Mouse (Mus musculus): ENCODE measurements around the gene Olfr1341. TPM values are rescaled to one million over a fixed set of nuclear protein-coding genes. Genes with fewer than 3 reads are reported as not detected.

The Olfr1341 gene
- polyA plus RNA-seq (2015; fragmentation: Nextera tagmentation; extraction: Ambion mirVana), result not detected in 2 replicates

- H3K27ac ChIP-seq, result no peak within 1 kb of the TSS
- H3K27me3 ChIP-seq (replicated peaks), result 0 out of 2 replicates have a peak, but pooled peaks cover 2% of the 10 kb centered on the region
- WGBS, result 81% methylated on average over 3 of the region's 3 CpGs
- H3K4me2 ChIP-seq, result no peak within 1 kb of the TSS
- H3K36me3 ChIP-seq (replicated peaks), result no peaks in the 10 kb centered on the region
- H3K9me3 ChIP-seq, result no peaks in the 10 kb centered on the region
- H3K4me1 ChIP-seq, result no peaks in the 10 kb centered on the region
- no peak within 1 kb of the TSS for H3K9ac ChIP-seq
- no peak within 1 kb of the TSS for H3K4me3 ChIP-seq
- ATAC-seq (replicated peaks), result no peak
Measured at GRCm38 (mm10) chr4:118703223-118703622, at the start of gene Olfr1341. Olfr1341 (plus strand) TSS chr4:118703523.

GRCm38 (mm10) chr4:118658652-118659051 is 44.7 kb upstream of the Olfr1341 start, which contains the start of gene Olfr62:
Olfr62 (plus strand) TSS chr4:118658952.
- no peak for ATAC-seq (replicated peaks)
- Histone ChIP-seq H3K27me3 (replicated peaks) (no peaks in the 10 kb centered on the region), H3K36me3 (replicated peaks) (no peaks in the 10 kb centered on the region), H3K4me3 (no peak within 1 kb of the TSS), H3K9ac (no peak within 1 kb of the TSS), H3K9me3 (no peaks in the 10 kb centered on the region), H3K27ac (no peak within 1 kb of the TSS), H3K4me2 (no peak within 1 kb of the TSS), H3K4me1 (no peaks in the 10 kb centered on the region)

- no peak overlapping the region for H3K4me2 ChIP-seq
- ATAC-seq (replicated peaks), result no peak
- no peak overlapping the region for H3K4me3 ChIP-seq
- no peaks in the 10 kb centered on the region for H3K27me3 ChIP-seq (replicated peaks)
- no peaks in the 10 kb centered on the region for H3K36me3 ChIP-seq (replicated peaks)
- H3K9ac ChIP-seq, result no peak overlapping the region
- H3K9me3 ChIP-seq, result no peaks in the 10 kb centered on the region
- WGBS, result 72% methylated on average over 2 of the region's 2 CpGs
- H3K27ac ChIP-seq, result no peak overlapping the region
- H3K4me1 ChIP-seq, result no peaks in the 10 kb centered on the region
Measured at GRCm38 (mm10) chr4:118687086-118687485, 16.2 kb upstream of the Olfr1341 start.

- no peak within 1 kb of the TSS for H3K27ac ChIP-seq
- no peak within 1 kb of the TSS for H3K4me3 ChIP-seq
- H3K9ac ChIP-seq, result no peak within 1 kb of the TSS
- H3K27me3 ChIP-seq (replicated peaks), result no peaks in the 10 kb centered on the region
- WGBS, result 53% methylated on average over 12 of the region's 12 CpGs
- no peak for ATAC-seq (replicated peaks)
- no peaks in the 10 kb centered on the region for H3K4me1 ChIP-seq
- H3K9me3 ChIP-seq, result no peaks in the 10 kb centered on the region
- no peak within 1 kb of the TSS for H3K4me2 ChIP-seq
- H3K36me3 ChIP-seq (replicated peaks), result no peaks in the 10 kb centered on the region
Measured at GRCm38 (mm10) chr4:118692412-118692973, 10.8 kb upstream of the Olfr1341 start, which contains the start of gene Olfr1342. Olfr1342 (minus strand) TSS chr4:118692756.

GRCm38 (mm10) chr4:118693812-118694211 is 9.5 kb upstream of the Olfr1341 start:
- no peaks in the 10 kb centered on the region for H3K36me3 ChIP-seq (replicated peaks)
- no peak overlapping the region for H3K27ac ChIP-seq
- no peaks in the 10 kb centered on the region for H3K27me3 ChIP-seq (replicated peaks)
- H3K4me2 ChIP-seq, result no peak overlapping the region
- ATAC-seq (replicated peaks), result no peak
- 31% methylated on average over 2 of the region's 2 CpGs for WGBS
- H3K4me1 ChIP-seq, result no peaks in the 10 kb centered on the region
- no peaks in the 10 kb centered on the region for H3K9me3 ChIP-seq
- no peak overlapping the region for H3K9ac ChIP-seq
- no peak overlapping the region for H3K4me3 ChIP-seq

GRCm38 (mm10) chr4:118708086-118708485 is 4.8 kb downstream of the Olfr1341 start:
- Histone ChIP-seq H3K9ac (no peak overlapping the region), H3K27ac (no peak overlapping the region), H3K27me3 (replicated peaks) (0 out of 2 replicates have a peak, but pooled peaks cover 2% of the 10 kb centered on the region), H3K4me3 (no peak overlapping the region), H3K9me3 (no peaks in the 10 kb centered on the region), H3K4me1 (no peaks in the 10 kb centered on the region), H3K36me3 (replicated peaks) (no peaks in the 10 kb centered on the region), H3K4me2 (no peak overlapping the region)
- WGBS, result 79% methylated on average over 5 of the region's 5 CpGs
- no peak for ATAC-seq (replicated peaks)

- H3K9ac ChIP-seq, result no peak overlapping the region
- no peak for ATAC-seq (replicated peaks)
- no peak overlapping the region for H3K4me2 ChIP-seq
- H3K27ac ChIP-seq, result no peak overlapping the region
- no peaks in the 10 kb centered on the region for H3K4me1 ChIP-seq
- H3K9me3 ChIP-seq, result no peaks in the 10 kb centered on the region
- 18% methylated on average over 1 of the region's 1 CpGs for WGBS
- H3K4me3 ChIP-seq, result no peak overlapping the region
- no peaks in the 10 kb centered on the region for H3K27me3 ChIP-seq (replicated peaks)
- H3K36me3 ChIP-seq (replicated peaks), result no peaks in the 10 kb centered on the region
Measured at GRCm38 (mm10) chr4:118711656-118712055, 8.3 kb downstream of the Olfr1341 start.

GRCm38 (mm10) chr4:118719838-118720237 is 16.5 kb downstream of the Olfr1341 start, which contains the start of gene Olfr1340:
Olfr1340 (plus strand) TSS chr4:118720138.
- no peak within 1 kb of the TSS for H3K4me2 ChIP-seq
- no peaks in the 10 kb centered on the region for H3K27me3 ChIP-seq (replicated peaks)
- H3K4me1 ChIP-seq, result no peaks in the 10 kb centered on the region
- no peak for ATAC-seq (replicated peaks)
- H3K4me3 ChIP-seq, result no peak within 1 kb of the TSS
- H3K27ac ChIP-seq, result no peak within 1 kb of the TSS
- no peak within 1 kb of the TSS for H3K9ac ChIP-seq
- no peaks in the 10 kb centered on the region for H3K36me3 ChIP-seq (replicated peaks)
- no peaks in the 10 kb centered on the region for H3K9me3 ChIP-seq

GRCm38 (mm10) chr4:118721742-118722483 is 18.6 kb downstream of the Olfr1341 start:
- Histone ChIP-seq H3K4me2 (no peak overlapping the region), H3K27ac (no peak overlapping the region), H3K4me1 (no peaks in the 10 kb centered on the region), H3K27me3 (replicated peaks) (no peaks in the 10 kb centered on the region), H3K9me3 (no peaks in the 10 kb centered on the region), H3K36me3 (replicated peaks) (no peaks in the 10 kb centered on the region), H3K4me3 (no peak overlapping the region), H3K9ac (no peak overlapping the region)
- WGBS, result 60% methylated on average over 10 of the region's 10 CpGs
- ATAC-seq (replicated peaks), result no peak

GRCm38 (mm10) chr4:118731875-118732274 is 28.6 kb downstream of the Olfr1341 start, which contains the start of gene Olfr1339:
Olfr1339 (plus strand) TSS chr4:118732175.
- Histone ChIP-seq H3K4me2 (no peak within 1 kb of the TSS), H3K9me3 (no peaks in the 10 kb centered on the region), H3K4me3 (no peak within 1 kb of the TSS), H3K27me3 (replicated peaks) (no peaks in the 10 kb centered on the region), H3K27ac (no peak within 1 kb of the TSS), H3K36me3 (replicated peaks) (no peaks in the 10 kb centered on the region), H3K9ac (no peak within 1 kb of the TSS), H3K4me1 (no peaks in the 10 kb centered on the region)
- WGBS, result 93% methylated on average over 1 of the region's 1 CpGs
- no peak for ATAC-seq (replicated peaks)

GRCm38 (mm10) chr4:118739574-118739973 is 36.3 kb downstream of the Olfr1341 start:
- peaks cover 6% of the 10 kb centered on the region; the same call in 1 of the 2 replicates for H3K27me3 ChIP-seq (replicated peaks)
- no peak for ATAC-seq (replicated peaks)
- WGBS, result 60% methylated on average over 3 of the region's 3 CpGs
- no peak overlapping the region for H3K4me3 ChIP-seq
- H3K9ac ChIP-seq, result no peak overlapping the region
- peaks cover 8% of the 10 kb centered on the region; the same call in 1 of the 2 replicates for H3K4me1 ChIP-seq
- H3K9me3 ChIP-seq, result no peaks in the 10 kb centered on the region
- H3K27ac ChIP-seq, result no peak overlapping the region
- H3K36me3 ChIP-seq (replicated peaks), result no peaks in the 10 kb centered on the region
- H3K4me2 ChIP-seq, result no peak overlapping the region

GRCm38 (mm10) chr4:118740988-118741698 is 37.8 kb downstream of the Olfr1341 start:
- Histone ChIP-seq H3K4me3 (no peak overlapping the region), H3K4me1 (peaks cover 8% of the 10 kb centered on the region; the same call in 1 of the 2 replicates), H3K27me3 (replicated peaks) (peaks cover 6% of the 10 kb centered on the region; the same call in 1 of the 2 replicates), H3K9ac (no peak overlapping the region), H3K27ac (no peak overlapping the region), H3K36me3 (replicated peaks) (no peaks in the 10 kb centered on the region), H3K9me3 (no peaks in the 10 kb centered on the region), H3K4me2 (peak overlapping the region; percentile 26; the same call in 1 of the 2 replicates)
- no peak for ATAC-seq (replicated peaks)
- 3% methylated on average over 11 of the region's 11 CpGs for WGBS
